Mouse (Mus musculus) erythroblast, embryonic 14.5 days (primary cell): Measurements from ENCODE around the gene Ubash3b. TPM values are rescaled to one million over a fixed set of nuclear protein-coding genes. Genes with fewer than 3 reads are reported as not detected.

Source experiments
- H3K27me3 ChIP-seq: 2 replicates; pipeline ENCODE4 v1.6.1; 2012; ENCODE audit warnings: inconsistent platforms; ENCODE audit not compliant: control insufficient read depth
- H3K36me3 ChIP-seq: 2 replicates; pipeline ENCODE4 v1.6.1; 2012; ENCODE audit warnings: mild to moderate bottlenecking, inconsistent platforms; ENCODE audit not compliant: control insufficient read depth
- H3K4me1 ChIP-seq: 2 replicates; pipeline ENCODE4 v1.6.1; 2012; ENCODE audit warnings: inconsistent platforms; ENCODE audit not compliant: control insufficient read depth
- H3K4me3 ChIP-seq: replicated peaks from 2 replicates; pipeline ENCODE3; 2012; ENCODE audit warnings: moderate library complexity, mild to moderate bottlenecking, inconsistent platforms
- H3K9me3 ChIP-seq: 2 replicates; pipeline ENCODE4 v1.6.1; 2012; ENCODE audit warnings: low read length, inconsistent platforms, mixed read lengths; ENCODE audit not compliant: control insufficient read depth
- GATA1 ChIP-seq: IDR thresholded peaks from 2 replicates; pipeline ENCODE4 v1.6.1; 2012; ENCODE audit warnings: low read length, inconsistent platforms, mixed read lengths
- TAL1 ChIP-seq: IDR thresholded peaks from 3 replicates; pipeline ENCODE4 v1.6.1; 2012; ENCODE audit warnings: low read length, inconsistent platforms, mixed read lengths
- polyA plus RNA-seq: library from polyadenylated mRNA; stranded (reverse); fragments of >175 nt; gene quantifications from 2 replicates; pipeline ENCODE4 v1.2.3, GENCODE M21; 2012

The Ubash3b gene
- polyA plus RNA-seq, 1 experiment = 0.07 TPM

DNA sequence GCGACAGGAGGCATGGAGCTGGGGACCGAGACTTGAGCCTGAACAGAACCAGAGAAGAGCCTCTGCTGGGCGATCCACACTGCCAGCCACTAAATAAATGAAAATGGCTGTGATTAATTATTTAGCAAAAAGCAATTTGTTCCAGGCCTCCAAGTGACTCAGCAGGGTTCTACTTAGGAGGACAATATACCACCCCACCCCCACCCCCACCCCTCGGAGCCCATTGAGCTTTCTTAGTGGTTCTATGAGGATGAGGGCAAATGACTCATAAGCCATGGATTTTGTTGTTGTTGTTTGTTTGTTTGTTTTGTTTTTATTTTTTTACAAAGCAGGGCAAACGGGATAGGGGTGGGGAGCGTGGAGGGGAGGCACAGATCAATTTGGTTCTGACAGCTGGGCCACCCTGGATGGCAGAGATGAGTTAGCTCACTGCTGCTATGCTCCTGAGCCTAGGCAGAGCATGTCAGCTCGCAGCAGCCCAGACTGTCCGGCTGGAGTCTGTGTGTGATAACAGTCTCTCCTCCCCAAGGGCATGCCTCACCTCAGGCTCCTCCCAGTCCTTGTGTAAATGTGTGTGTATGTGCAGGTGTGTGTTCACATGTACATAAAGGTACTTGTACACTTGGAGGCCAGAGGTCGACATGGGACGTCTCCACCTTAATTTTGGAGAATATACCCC is 31.6 kb downstream of the Ubash3b start:
- Histone ChIP-seq H3K27me3 (no peaks in the 10 kb centered on the region), H3K36me3 (no peaks in the 10 kb centered on the region), H3K4me3 (no peak overlapping the region), H3K9me3 (no peaks in the 10 kb centered on the region), H3K4me1 (peaks cover 10% of the 10 kb centered on the region)
- TF ChIP-seq TAL1 (no peak), GATA1 (no peak)

DNA sequence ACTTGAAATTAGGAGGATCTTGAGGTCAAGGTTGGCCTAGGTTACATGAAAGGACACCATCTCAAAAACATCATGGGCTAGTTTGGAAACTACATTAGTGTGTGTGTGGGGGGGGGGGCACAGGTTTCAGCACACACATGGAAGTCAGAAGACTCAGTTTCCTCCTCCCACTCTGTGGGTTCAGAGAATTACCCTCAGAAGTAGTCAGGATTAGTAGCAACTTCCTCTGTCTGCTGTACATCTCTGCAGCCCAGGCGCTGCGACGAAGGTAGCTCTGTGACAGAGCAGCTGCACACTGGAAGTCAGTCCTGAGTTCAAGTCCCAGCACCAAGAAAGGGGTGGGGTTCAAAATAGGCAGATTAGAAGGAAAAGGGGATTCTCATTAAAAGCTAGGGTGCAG is 32.2 kb downstream of the Ubash3b start:
- peaks cover 10% of the 10 kb centered on the region for H3K4me1 ChIP-seq
- H3K27me3 ChIP-seq = no peaks in the 10 kb centered on the region
- no peak overlapping the region for H3K4me3 ChIP-seq
- H3K36me3 ChIP-seq = no peaks in the 10 kb centered on the region
- no peaks in the 10 kb centered on the region for H3K9me3 ChIP-seq
- no peak for TF ChIP-seq GATA1
- TF ChIP-seq TAL1 = no peak

DNA sequence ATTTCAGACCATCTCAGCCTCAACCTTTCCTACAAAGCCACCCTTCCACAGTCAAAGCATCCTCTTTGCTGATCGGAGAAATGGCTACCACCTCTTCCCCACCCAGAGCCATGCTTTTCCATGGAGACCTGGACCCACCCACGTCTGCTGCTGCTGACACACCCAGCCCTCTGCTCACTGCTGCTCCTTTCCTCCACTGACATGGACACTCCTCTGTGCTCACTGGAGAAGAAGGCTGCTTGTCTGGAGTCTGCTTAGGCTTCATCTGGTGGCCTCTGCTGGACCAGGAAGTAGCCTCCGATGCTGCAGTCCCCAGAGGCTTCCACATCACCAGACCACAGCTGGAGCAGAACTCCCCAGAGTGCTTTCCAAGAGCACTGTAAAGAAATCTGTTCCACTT is 34.8 kb downstream of the Ubash3b start:
- TF ChIP-seq TAL1 = no peak
- TF ChIP-seq GATA1 = no peak
- Histone ChIP-seq H3K36me3 (no peaks in the 10 kb centered on the region), H3K4me3 (no peak overlapping the region), H3K27me3 (no peaks in the 10 kb centered on the region), H3K9me3 (no peaks in the 10 kb centered on the region), H3K4me1 (peaks cover 10% of the 10 kb centered on the region)

DNA sequence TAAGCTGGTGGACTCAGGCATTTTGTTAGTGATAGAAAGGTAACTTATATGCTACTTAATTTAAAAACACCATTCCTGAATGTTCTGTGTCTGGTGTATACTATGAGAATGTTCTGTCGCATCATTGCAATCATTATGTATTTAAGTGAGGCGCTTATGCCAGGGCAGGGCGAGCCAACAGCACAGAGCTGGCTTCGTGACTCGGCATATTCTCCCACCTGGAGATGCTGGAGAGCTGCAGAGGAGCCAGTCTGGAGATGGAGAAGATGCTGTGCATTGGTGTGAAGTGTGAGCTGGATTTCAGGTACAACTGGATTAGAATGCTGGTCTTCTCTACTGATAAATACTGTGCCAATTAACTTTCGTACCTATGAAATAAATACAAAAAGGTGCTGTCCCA is 37.2 kb downstream of the Ubash3b start:
- Histone ChIP-seq H3K36me3 (no peaks in the 10 kb centered on the region), H3K4me1 (peaks cover 12% of the 10 kb centered on the region), H3K4me3 (no peak overlapping the region), H3K27me3 (no peaks in the 10 kb centered on the region), H3K9me3 (no peaks in the 10 kb centered on the region)
- no peak for TF ChIP-seq TAL1
- no peak for TF ChIP-seq GATA1

DNA sequence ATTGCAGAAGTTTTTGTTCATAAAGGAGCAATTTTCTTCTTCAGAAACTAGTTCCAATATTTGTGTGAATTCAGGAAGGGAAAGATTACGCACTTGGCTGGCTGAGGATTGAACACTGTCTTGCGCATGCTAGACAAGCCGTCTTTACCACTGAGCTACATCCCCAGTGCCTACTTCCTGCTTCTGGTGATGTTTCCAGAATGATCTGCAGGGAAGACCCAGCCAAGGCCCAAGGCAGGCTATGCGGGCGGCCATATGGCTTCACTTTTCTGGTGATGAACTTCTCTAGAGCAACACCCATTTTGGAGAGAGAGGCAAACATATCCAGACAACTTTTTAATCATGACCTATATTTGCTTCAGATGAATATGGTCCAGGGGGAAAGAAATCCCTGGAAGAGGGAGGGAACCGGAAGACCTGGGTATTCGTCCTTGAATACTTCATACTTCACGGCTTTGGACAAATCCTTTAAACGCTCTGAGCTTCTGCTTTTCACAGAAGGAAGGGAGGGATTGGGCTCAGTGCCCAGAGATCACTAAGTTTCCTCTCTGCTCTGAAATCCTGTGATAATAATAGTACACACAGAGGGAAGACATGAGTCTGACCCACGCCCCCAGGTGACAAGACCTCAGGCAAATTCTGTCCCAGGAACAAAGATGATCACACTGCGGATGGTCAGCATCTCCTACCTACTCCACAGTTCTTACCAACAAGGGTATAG is 38.9 kb downstream of the Ubash3b start:
- peaks cover 28% of the 10 kb centered on the region for H3K4me1 ChIP-seq
- TF ChIP-seq GATA1 = no peak
- no peak for TF ChIP-seq TAL1
- H3K27me3 ChIP-seq = no peaks in the 10 kb centered on the region
- no peaks in the 10 kb centered on the region for H3K36me3 ChIP-seq
- H3K4me3 ChIP-seq = no peak overlapping the region
- H3K9me3 ChIP-seq = no peaks in the 10 kb centered on the region

DNA sequence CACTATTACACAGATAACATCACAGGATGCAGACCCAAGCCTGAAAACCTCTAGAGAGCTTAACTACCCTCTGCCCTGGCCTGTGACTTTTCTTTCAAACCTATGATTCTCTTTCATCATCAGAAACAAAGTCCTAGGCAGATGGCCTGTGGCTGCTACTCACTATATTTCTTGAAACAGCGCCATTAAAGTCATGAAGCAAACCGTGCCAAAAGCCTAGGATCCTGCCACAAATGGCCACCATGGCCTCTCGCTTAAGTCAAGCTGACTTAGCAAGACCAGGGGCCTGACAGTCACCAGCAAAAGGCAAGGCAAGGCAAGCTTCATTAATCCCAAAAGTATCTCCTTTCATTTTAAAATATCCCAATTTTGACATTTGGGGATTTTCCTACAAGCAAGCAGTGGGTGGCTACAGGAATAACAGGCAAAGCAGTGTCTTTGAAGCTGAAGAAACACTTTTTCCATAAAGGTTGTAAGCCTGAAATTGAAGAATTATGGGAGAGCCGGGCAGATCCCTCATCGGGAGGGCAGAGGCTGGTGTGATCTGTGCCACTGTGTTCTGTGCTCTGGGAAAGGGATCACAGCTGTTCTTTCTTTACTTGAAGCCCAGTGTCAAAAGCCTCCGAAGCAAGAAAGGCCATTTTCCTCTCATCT is 39.7 kb downstream of the Ubash3b start:
- Histone ChIP-seq H3K4me1 (peaks cover 34% of the 10 kb centered on the region), H3K27me3 (no peaks in the 10 kb centered on the region), H3K4me3 (no peak overlapping the region), H3K36me3 (no peaks in the 10 kb centered on the region), H3K9me3 (no peaks in the 10 kb centered on the region)
- no peak for TF ChIP-seq TAL1
- no peak for TF ChIP-seq GATA1

DNA sequence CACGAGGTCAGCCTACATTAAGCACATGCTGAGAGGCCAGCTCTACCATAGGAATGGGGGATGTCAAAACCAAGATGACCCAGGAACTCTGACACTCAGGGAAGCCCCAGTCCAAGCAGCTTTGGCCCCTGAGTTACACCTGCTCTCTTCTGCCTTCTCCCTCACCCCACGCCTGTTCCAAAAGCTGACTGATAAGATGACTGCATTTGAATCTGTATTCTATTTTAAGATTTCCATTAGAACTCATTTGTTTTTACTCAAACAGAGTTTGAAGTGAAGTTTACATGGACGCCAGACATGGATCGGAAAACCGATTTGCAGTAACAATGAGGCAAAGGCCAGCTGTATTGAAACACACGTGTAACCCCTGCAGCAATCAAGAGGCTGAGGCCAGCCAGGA is 41.5 kb downstream of the Ubash3b start:
- H3K4me1 ChIP-seq = peaks cover 34% of the 10 kb centered on the region
- no peak overlapping the region for H3K4me3 ChIP-seq
- TF ChIP-seq GATA1 = no peak
- no peak for TF ChIP-seq TAL1
- no peaks in the 10 kb centered on the region for H3K36me3 ChIP-seq
- no peaks in the 10 kb centered on the region for H3K9me3 ChIP-seq
- H3K27me3 ChIP-seq = no peaks in the 10 kb centered on the region

DNA sequence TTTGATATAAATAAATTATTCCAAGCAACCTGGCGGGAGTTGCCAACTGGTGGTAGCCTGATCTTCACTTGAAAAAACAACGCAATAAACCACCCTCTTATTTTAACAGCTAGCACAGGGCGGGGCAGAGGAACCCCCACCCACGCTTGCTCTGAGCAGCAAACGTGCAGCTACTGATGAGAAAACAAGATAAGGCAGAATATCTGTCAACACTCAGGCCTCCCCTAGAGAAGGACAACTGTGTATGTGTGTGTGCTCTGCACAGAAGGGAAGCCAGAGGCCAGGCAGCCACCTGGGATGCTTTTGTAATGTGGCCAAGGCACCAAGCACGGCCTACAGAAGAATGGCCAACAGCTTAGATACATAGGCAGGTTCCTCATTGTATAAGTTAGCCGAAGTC is 43.4 kb downstream of the Ubash3b start:
- Histone ChIP-seq H3K9me3 (no peaks in the 10 kb centered on the region), H3K36me3 (no peaks in the 10 kb centered on the region), H3K4me1 (peaks cover 34% of the 10 kb centered on the region), H3K27me3 (no peaks in the 10 kb centered on the region), H3K4me3 (peak overlapping the region; percentile 26)
- TF ChIP-seq TAL1 (no peak), GATA1 (peak; percentile 40; the same call in 1 of the 2 replicates)

DNA sequence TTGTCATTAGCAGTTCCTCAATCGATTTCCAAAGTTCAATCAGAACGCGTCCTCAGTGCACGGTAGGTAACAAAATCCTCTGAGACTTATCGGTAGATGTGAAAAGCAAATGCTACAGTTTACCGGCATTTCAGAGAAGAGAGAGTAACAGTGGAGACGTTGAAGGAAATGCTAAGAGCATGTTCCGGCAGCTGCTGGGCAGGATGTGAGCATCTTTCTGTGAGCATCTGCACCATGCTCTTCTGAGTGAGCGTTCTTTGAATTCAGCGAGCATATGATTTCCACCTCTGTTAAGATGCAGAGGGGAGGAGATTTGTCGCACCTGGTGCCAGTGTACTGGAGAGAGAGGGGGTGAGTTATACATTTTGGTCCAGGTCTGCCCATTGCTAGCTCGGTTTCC is 45.4 kb downstream of the Ubash3b start:
- Histone ChIP-seq H3K27me3 (no peaks in the 10 kb centered on the region), H3K4me3 (no peak overlapping the region), H3K4me1 (peaks cover 34% of the 10 kb centered on the region), H3K9me3 (no peaks in the 10 kb centered on the region), H3K36me3 (no peaks in the 10 kb centered on the region)
- TF ChIP-seq GATA1 (no peak), TAL1 (no peak)
